Mouse (Mus musculus) forebrain, embryonic 12.5 days (tissue): ENCODE data around the gene Gm14214. TPM values are rescaled to one million over a fixed set of nuclear protein-coding genes. Genes with fewer than 3 reads are reported as not detected.

Experiments
- ATAC-seq: fragments of 200-750 bp; cut with Nextera tagmentation; 2 replicates; pipeline ENCODE4 v1.8.0; 2017; ENCODE audit warnings: moderate TSS enrichment; ENCODE audit not compliant: low FRiP score
- H3K27ac ChIP-seq: fragments of 300-500 bp; sonication (generic); 2 replicates; pipeline ENCODE4 v1.5.1; 2016; ENCODE audit warnings: mild to moderate bottlenecking
- H3K27me3 ChIP-seq: fragments of 300-500 bp; sonication (generic); 2 replicates; pipeline ENCODE4 v1.6.1; 2016; ENCODE audit warnings: mild to moderate bottlenecking
- H3K36me3 ChIP-seq: fragments of 300-500 bp; sonication (generic); replicated peaks from 2 replicates; pipeline ENCODE4 v1.6.1; 2016; ENCODE audit warnings: mild to moderate bottlenecking
- H3K4me1 ChIP-seq: fragments of 300-500 bp; sonication (generic); 2 replicates; pipeline ENCODE4 v1.6.1; 2016
- H3K4me2 ChIP-seq: fragments of 300-500 bp; sonication (generic); 2 replicates; pipeline ENCODE4 v1.6.1; 2016; ENCODE audit warnings: mild to moderate bottlenecking, moderate library complexity
- H3K4me3 ChIP-seq: fragments of 300-500 bp; sonication (generic); replicated peaks from 2 replicates; pipeline ENCODE4 v1.5.1; 2016; ENCODE audit warnings: mild to moderate bottlenecking
- H3K9ac ChIP-seq: fragments of 300-500 bp; sonication (generic); 2 replicates; pipeline ENCODE4 v1.6.1; 2016; ENCODE audit warnings: mild to moderate bottlenecking
- H3K9me3 ChIP-seq: fragments of 300-500 bp; sonication (generic); 2 replicates; pipeline ENCODE4 v1.6.1; 2016
- WGBS: fragments of 180-500 bp; shearing (Covaris S2); methylation state at CpG from one replicate; pipeline ENCODE4 v1.1.7; 2016; 5-methylcytosine and 5-hydroxymethylcytosine counted together
- polyA plus RNA-seq: library from polyadenylated mRNA; unstranded; fragments of >200 nt; fragmentation: Nextera tagmentation; extraction: Ambion mirVana; gene quantifications from 2 replicates; pipeline ENCODE4 v1.2.1, GENCODE M21; 2016

Gm14214 gene
- polyA plus RNA-seq, 1 experiment from 2014 or later = not detected

DNA sequence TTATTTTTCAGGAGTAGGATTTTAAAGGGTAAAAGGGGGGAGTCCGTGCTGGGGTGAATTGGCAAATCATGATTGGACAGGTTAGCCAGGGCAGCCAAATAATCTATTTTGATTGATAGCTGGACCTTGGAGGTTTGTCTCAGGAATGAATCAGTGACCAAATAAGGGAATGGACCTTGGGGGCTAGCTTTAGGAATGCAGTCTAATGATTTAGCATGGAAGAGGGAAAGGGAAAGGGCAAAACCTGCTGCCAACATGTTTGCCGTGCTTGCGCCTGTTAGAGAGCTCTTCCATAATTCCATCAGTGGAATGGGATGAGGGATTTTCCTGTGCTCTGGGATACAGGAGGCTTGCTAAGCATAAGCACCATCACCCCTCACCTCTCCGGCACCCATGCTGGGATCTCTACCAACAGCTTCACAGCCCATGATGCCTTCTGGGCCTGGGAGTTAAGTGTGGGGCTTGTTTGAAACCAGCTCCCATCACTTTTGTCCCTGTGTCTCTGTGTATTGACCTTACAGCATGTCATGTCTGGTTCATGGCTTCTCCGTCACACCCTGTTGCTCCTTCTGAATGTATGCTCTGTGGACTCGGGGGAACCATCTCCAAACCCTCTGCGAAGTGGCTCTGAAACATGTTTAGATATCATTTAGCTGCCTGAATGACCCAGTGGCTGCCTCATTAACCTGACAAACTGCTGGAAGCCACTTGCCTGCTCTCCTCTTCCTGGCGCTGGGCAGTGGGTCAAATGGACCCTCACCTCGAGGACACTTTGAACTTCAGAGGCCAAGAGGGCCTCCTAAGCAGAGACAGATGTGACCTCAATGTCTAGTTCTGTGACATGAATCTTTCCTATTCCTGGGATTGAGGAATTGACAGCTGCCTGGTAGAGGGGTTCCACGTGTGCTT is 26.7 kb downstream of the Gm14214 start:
- H3K9me3 ChIP-seq = no peaks in the 10 kb centered on the region
- H3K4me3 ChIP-seq = no peak overlapping the region
- no peak overlapping the region for H3K9ac ChIP-seq
- H3K27ac ChIP-seq = no peak overlapping the region
- H3K4me1 ChIP-seq = no peaks in the 10 kb centered on the region
- no peaks in the 10 kb centered on the region for H3K27me3 ChIP-seq
- ATAC-seq = no peak
- H3K36me3 ChIP-seq = no peaks in the 10 kb centered on the region
- no peak overlapping the region for H3K4me2 ChIP-seq
- 81% methylated on average over 10 of the region's 10 CpGs for WGBS

DNA sequence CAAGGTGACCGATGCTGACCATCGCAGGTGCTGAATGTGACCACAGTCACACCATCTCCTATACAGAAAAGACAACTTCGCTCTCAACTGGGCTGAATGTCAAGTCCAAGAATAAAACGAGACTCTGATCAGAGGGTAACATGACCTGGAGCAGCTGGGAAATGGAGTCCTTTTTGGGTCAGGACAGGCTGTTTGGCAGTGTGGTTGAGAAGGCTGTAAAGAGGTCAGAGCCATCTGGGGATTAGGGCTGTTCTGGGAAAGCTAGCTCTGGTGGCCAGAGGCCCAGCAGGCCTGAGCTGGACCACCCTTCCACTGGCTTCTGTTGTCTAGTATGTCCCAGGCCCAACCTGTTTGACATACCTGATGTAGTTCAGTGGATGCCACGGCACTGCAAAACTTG is 31.2 kb downstream of the Gm14214 start:
- Histone ChIP-seq H3K36me3 (no peaks in the 10 kb centered on the region), H3K4me3 (no peak overlapping the region), H3K27ac (no peak overlapping the region), H3K9me3 (no peaks in the 10 kb centered on the region), H3K4me2 (no peak overlapping the region), H3K4me1 (no peaks in the 10 kb centered on the region), H3K9ac (no peak overlapping the region), H3K27me3 (no peaks in the 10 kb centered on the region)
- WGBS = 87% methylated on average over 5 of the region's 5 CpGs
- ATAC-seq = no peak

DNA sequence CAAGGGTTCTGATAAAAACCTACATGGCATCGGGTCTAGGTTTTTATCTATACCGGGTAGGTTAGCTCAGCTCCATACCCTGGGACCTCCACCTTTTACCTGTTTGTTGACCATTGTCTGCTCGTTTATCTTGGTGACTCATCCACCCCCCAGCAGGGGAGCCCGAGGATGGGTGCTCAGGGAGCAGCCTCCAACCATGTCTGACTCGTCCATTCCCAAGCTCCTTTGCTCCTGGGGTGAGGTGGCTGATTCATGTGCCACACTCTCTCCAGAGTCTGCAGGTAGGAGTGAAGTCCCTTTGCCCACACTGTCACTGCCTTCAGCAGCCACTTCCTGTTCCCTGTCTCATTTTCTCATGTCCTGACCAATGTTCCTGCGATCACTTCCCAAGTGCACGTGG is 33.8 kb downstream of the Gm14214 start:
- no peaks in the 10 kb centered on the region for H3K27me3 ChIP-seq
- no peak overlapping the region for H3K4me2 ChIP-seq
- H3K9me3 ChIP-seq = no peaks in the 10 kb centered on the region
- H3K4me3 ChIP-seq = no peak overlapping the region
- H3K4me1 ChIP-seq = peaks cover 4% of the 10 kb centered on the region; the same call in 1 of the 2 replicates
- no peak overlapping the region for H3K9ac ChIP-seq
- no peak overlapping the region for H3K27ac ChIP-seq
- H3K36me3 ChIP-seq = no peaks in the 10 kb centered on the region
- 85% methylated on average over 7 of the region's 7 CpGs for WGBS
- no peak for ATAC-seq

DNA sequence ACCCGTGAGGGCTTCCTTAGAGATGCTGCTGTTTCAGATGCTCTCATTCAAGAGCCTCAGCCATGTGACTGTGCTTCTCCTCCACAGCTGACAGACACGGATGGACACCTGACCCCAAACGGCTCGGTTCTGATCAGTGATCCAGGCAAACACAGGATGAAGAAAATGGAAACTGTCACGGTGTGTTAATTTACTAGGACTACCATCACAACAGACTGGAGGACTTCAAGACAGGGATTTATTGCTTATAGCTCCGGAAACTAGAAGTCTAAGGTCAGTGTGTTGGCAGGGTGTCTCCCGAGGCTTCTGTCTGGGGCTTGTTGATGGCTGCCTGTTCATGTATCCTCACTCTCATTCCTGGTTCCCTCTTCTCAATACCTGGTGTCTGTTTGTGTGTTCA is 34.4 kb downstream of the Gm14214 start:
- H3K27ac ChIP-seq = no peak overlapping the region
- no peaks in the 10 kb centered on the region for H3K9me3 ChIP-seq
- no peak for ATAC-seq
- no peak overlapping the region for H3K9ac ChIP-seq
- peaks cover 4% of the 10 kb centered on the region; the same call in 1 of the 2 replicates for H3K4me1 ChIP-seq
- H3K27me3 ChIP-seq = no peaks in the 10 kb centered on the region
- WGBS = 81% methylated on average over 7 of the region's 7 CpGs
- H3K4me3 ChIP-seq = no peak overlapping the region
- H3K36me3 ChIP-seq = no peaks in the 10 kb centered on the region
- no peak overlapping the region for H3K4me2 ChIP-seq

DNA sequence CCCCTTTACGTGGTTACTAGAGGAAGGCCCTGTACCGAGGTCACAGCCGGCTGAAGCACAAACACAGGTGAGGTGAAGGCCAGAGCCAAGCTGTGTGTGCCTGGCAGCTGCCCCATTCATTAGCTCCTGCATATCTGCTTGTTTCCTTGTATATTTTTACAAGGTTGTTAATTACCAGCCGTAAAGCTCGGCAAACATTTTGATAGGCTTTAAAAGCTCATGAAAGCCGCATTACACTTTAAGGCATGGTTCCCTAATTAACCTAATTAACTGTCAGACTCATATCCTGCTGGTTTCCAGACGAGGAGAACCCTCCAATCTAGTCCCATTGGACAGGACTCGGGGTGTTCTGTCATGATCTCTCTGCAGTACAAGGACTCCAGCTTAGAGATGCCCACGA is 34.9 kb downstream of the Gm14214 start:
- H3K27ac ChIP-seq = no peak overlapping the region
- no peak for ATAC-seq
- peaks cover 4% of the 10 kb centered on the region; the same call in 1 of the 2 replicates for H3K4me1 ChIP-seq
- no peak overlapping the region for H3K4me2 ChIP-seq
- H3K27me3 ChIP-seq = no peaks in the 10 kb centered on the region
- no peaks in the 10 kb centered on the region for H3K36me3 ChIP-seq
- H3K4me3 ChIP-seq = no peak overlapping the region
- 52% methylated on average over 9 of the region's 9 CpGs for WGBS
- no peak overlapping the region for H3K9ac ChIP-seq
- no peaks in the 10 kb centered on the region for H3K9me3 ChIP-seq

DNA sequence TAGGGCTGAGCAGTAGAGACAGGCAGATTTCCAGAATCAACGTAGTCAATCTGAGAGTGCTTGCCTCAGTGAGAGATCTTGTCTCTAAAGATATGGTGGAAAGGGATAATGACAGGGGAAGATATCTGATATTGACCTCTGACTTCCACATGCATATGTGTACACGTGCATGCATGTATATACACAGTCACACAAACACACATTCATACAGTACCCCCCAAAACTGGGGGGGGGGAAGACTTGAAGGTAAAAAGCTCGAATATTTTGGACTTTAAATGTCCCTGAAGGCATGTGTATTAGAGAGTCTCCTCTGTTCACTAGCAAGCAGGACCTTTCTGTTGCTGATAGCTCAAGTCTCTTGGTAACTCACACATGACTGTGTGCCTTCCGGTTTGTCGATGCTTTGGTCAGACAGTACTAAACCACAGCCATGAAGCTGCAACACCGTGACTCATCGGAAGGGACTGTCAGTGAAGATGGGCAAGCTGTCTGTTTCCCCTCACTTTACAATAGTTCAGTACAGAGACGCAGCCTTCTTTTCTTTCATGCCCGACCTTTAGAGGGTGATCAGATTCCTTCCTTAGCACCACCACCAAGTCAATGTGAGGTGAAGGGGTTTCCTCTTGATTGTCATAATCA is 37.2 kb downstream of the Gm14214 start:
- Histone ChIP-seq H3K9me3 (no peaks in the 10 kb centered on the region), H3K4me1 (peaks cover 4% of the 10 kb centered on the region; the same call in 1 of the 2 replicates), H3K9ac (no peak overlapping the region), H3K27ac (no peak overlapping the region), H3K4me2 (no peak overlapping the region), H3K27me3 (no peaks in the 10 kb centered on the region), H3K36me3 (no peaks in the 10 kb centered on the region), H3K4me3 (no peak overlapping the region)
- 84% methylated on average over 9 of the region's 9 CpGs for WGBS
- no peak for ATAC-seq

GRCm38 (mm10) chr2:154731916-154732315 is 37.9 kb downstream of the Gm14214 start:
- WGBS = 62% methylated on average over 2 of the region's 2 CpGs
- no peak for ATAC-seq
- Histone ChIP-seq H3K4me2 (no peak overlapping the region), H3K27me3 (no peaks in the 10 kb centered on the region), H3K36me3 (no peaks in the 10 kb centered on the region), H3K4me3 (no peak overlapping the region), H3K9ac (no peak overlapping the region), H3K9me3 (no peaks in the 10 kb centered on the region), H3K27ac (no peak overlapping the region), H3K4me1 (peaks cover 4% of the 10 kb centered on the region; the same call in 1 of the 2 replicates)

DNA sequence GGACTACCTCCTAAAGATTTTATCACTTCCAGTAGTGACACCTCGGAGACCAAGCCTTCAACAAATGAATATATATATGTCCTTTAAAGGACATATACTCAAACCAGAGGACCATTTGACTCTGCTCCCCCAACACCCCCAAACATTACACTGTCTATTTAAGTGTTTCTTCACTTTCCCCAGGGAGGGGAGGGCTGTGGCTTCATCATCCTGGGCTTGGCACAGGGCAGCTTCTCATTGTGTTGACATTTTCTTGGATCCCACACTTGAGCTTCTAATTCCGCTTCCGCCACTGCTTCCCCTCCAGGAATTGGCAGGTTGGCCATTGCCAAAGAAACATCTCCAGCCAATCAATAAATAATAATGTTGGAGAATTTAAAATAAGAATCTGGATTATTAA is 39.0 kb downstream of the Gm14214 start:
- H3K4me1 ChIP-seq = peaks cover 4% of the 10 kb centered on the region; the same call in 1 of the 2 replicates
- no peaks in the 10 kb centered on the region for H3K27me3 ChIP-seq
- no peaks in the 10 kb centered on the region for H3K9me3 ChIP-seq
- no peaks in the 10 kb centered on the region for H3K36me3 ChIP-seq
- no peak for ATAC-seq
- no peak overlapping the region for H3K9ac ChIP-seq
- 95% methylated on average over 3 of the region's 3 CpGs for WGBS
- no peak overlapping the region for H3K4me3 ChIP-seq
- H3K4me2 ChIP-seq = no peak overlapping the region
- no peak overlapping the region for H3K27ac ChIP-seq

DNA sequence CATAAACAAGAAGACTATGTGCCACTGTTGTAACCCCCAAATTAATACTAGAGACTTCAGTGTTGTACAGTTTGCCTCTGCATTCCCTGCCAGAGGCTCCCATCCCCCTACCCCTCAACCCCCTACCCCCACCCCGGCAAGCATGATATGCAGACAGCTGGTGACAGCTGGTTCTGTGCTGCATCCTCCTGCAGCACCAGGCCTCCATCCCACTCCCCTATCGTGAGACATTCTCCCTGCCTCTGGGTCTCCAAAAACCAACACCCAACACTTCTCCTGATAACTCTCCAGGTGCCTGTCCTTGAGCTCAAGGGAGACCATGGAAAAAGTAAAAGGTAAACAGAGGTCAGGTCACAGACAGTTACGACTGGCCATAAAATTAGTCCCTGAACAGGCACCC is 40.1 kb downstream of the Gm14214 start:
- WGBS = 79% methylated on average over 3 of the region's 3 CpGs
- H3K36me3 ChIP-seq = no peaks in the 10 kb centered on the region
- ATAC-seq = no peak
- H3K4me1 ChIP-seq = peaks cover 10% of the 10 kb centered on the region
- no peak overlapping the region for H3K4me2 ChIP-seq
- no peaks in the 10 kb centered on the region for H3K27me3 ChIP-seq
- H3K4me3 ChIP-seq = no peak overlapping the region
- no peaks in the 10 kb centered on the region for H3K9me3 ChIP-seq
- no peak overlapping the region for H3K9ac ChIP-seq
- H3K27ac ChIP-seq = no peak overlapping the region

- Histone ChIP-seq H3K4me2 (no peak overlapping the region), H3K36me3 (no peaks in the 10 kb centered on the region), H3K9ac (no peak overlapping the region), H3K4me1 (peaks cover 6% of the 10 kb centered on the region; the same call in 1 of the 2 replicates), H3K27me3 (no peaks in the 10 kb centered on the region), H3K9me3 (no peaks in the 10 kb centered on the region), H3K4me3 (no peak overlapping the region), H3K27ac (no peak overlapping the region)
- 83% methylated on average over 4 of the region's 4 CpGs for WGBS
- ATAC-seq = no peak
Observed at GRCm38 (mm10) chr2:154723473-154723872, 46.4 kb downstream of the Gm14214 start.

DNA sequence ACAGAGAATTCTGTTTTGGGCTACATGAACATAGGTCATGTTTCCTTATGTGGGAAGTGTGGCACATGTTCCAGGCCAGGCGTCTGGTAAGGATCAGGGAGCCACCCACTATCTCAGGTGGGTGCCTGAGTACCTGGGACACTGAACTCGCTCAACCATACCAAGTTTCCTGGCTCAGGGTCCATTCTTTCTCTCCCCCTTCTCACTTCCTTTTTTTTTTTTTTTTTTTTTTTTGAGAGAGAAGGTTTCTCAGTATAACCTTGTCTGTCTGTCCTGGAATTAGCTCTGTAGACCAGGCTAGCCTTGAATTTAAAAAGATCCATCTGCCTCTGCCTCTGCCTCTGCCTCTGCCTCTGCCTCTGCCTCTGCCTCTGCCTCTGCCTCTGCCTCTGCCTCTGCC is 49.5 kb downstream of the Gm14214 start:
- Histone ChIP-seq H3K36me3 (no peaks in the 10 kb centered on the region), H3K27me3 (no peaks in the 10 kb centered on the region), H3K4me1 (peaks cover 2% of the 10 kb centered on the region; the same call in 1 of the 2 replicates), H3K4me2 (no peak overlapping the region), H3K9me3 (no peaks in the 10 kb centered on the region), H3K4me3 (no peak overlapping the region), H3K9ac (no peak overlapping the region), H3K27ac (no peak overlapping the region)
- WGBS = 81% methylated on average over 2 of the region's 2 CpGs
- no peak for ATAC-seq
